Mouse (Mus musculus) heart, adult 8-10 months (tissue): ENCODE data around the gene Dnaaf1. TPM values are rescaled to one million over a fixed set of nuclear protein-coding genes. Genes with fewer than 3 reads are reported as not detected.

Experiments
- total RNA-seq, 4 experiments: library from RNA; stranded (reverse); gene quantifications; 2 replicates each; pipeline ENCODE4 v1.2.4; 2022

Dnaaf1 gene
- total RNA-seq, 4 experiments from 2014 or later: not detected

Other genes starting within 250 kb of the Dnaaf1 start
- gene Hsbp1, start 230.7 kb upstream of the Dnaaf1 start, total RNA-seq: 100 to 1,000 TPM; 154 to 167 (median 157) TPM
- 100 to 1,000 TPM; 102 to 129 (median 123) TPM for gene Mlycd, start 180.4 kb upstream of the Dnaaf1 start, total RNA-seq
- gene Osgin1, start 141.1 kb upstream of the Dnaaf1 start, total RNA-seq: 1 to 10 TPM; 3.4 to 7.6 (median 5.8) TPM
- not detected for gene Necab2, start 128.5 kb upstream of the Dnaaf1 start, total RNA-seq
- gene Slc38a8, start 73.5 kb upstream of the Dnaaf1 start, total RNA-seq: not detected
- gene Mbtps1, start 16.5 kb upstream of the Dnaaf1 start, total RNA-seq: 10 to 100 TPM; 31.1 to 34.9 (median 33.1) TPM
- 10 to 100 TPM; 18.4 to 22.3 (median 19.8) TPM for gene Hsdl1, start 52 bp upstream of the Dnaaf1 start, total RNA-seq
- 1 to 10 TPM; 3.4 to 4.4 (median 4.0) TPM for gene Taf1c, start 30.0 kb downstream of the Dnaaf1 start, total RNA-seq
- not detected for gene Adad2, start 37.5 kb downstream of the Dnaaf1 start, total RNA-seq
- gene Kcng4, start 60.4 kb downstream of the Dnaaf1 start, total RNA-seq: under 1 TPM in 2 of 4 experiments, not detected in 2; 0.09 to 0.12 TPM
- gene Wfdc1, start 91.1 kb downstream of the Dnaaf1 start, total RNA-seq: 10 to 100 TPM; 22.2 to 32.4 (median 25.2) TPM
- gene Atp2c2, start 124.8 kb downstream of the Dnaaf1 start, total RNA-seq: under 1 TPM in 1 of 4 experiments, not detected in 3; 0.11 TPM
- gene Tldc1, start 203.2 kb downstream of the Dnaaf1 start, total RNA-seq: 10 to 100 TPM; 11.3 to 14.3 (median 12.1) TPM